Mouse (Mus musculus) forebrain, postnatal 0 days (tissue): ENCODE measurements at regions not wholly inside any gene's neighbourhood (a gene's known extent, or its start where the extent isn't known, plus 50 kb on each side); places are given as distances from the start of the nearest gene placed in this dataset.
A peak's percentile ranks its signal among the peaks of the same experiment; 100 is the strongest.
"Not testable (repeated sequence)": the region's sequence is repeated elsewhere in the genome, so short reads cannot be mapped to it uniquely, and the experiment has no call there.

Source experiments
- ATAC-seq: fragments of 200-750 bp; cut with Nextera tagmentation; 2 replicates; pipeline ENCODE4 v1.8.0; 2017; ENCODE audit warnings: mild to moderate bottlenecking, moderate library complexity
- DNase-seq: peaks from one replicate; pipeline ENCODE4 v3.0.0-alpha.2; 2015
- H3K27ac ChIP-seq: fragments of 300-500 bp; sonication (generic); 2 replicates; pipeline ENCODE4 v1.5.1; 2014; ENCODE audit warnings: low read depth, mild to moderate bottlenecking, antibody characterized with exemption, low read length, moderate library complexity, mixed read lengths
- H3K27me3 ChIP-seq: fragments of 300-500 bp; sonication (generic); 2 replicates; pipeline ENCODE4 v1.6.1; 2014; ENCODE audit warnings: mild to moderate bottlenecking, low read length, mixed read lengths; ENCODE audit not compliant: insufficient read depth
- H3K36me3 ChIP-seq: fragments of 300-500 bp; sonication (generic); 2 replicates; pipeline ENCODE4 v1.6.1; 2014; ENCODE audit warnings: mild to moderate bottlenecking, moderate library complexity; ENCODE audit not compliant: insufficient read depth
- H3K4me1 ChIP-seq: fragments of 300-500 bp; sonication (generic); 2 replicates; pipeline ENCODE4 v1.6.1; 2014; ENCODE audit warnings: antibody characterized with exemption; ENCODE audit not compliant: insufficient read depth
- H3K4me2 ChIP-seq: fragments of 300-500 bp; sonication (generic); 2 replicates; pipeline ENCODE4 v1.6.1; 2014; ENCODE audit warnings: low read depth, mild to moderate bottlenecking, moderate library complexity
- H3K4me3 ChIP-seq: fragments of 300-500 bp; sonication (generic); 2 replicates; pipeline ENCODE4 v1.5.1; 2014; ENCODE audit warnings: low read depth, low read length, mixed read lengths
- H3K9ac ChIP-seq: fragments of 300-500 bp; sonication (generic); 2 replicates; pipeline ENCODE4 v1.6.1; 2014; ENCODE audit warnings: mild to moderate bottlenecking
- H3K9me3 ChIP-seq: fragments of 300-500 bp; sonication (generic); 2 replicates; pipeline ENCODE4 v1.6.1; 2016; ENCODE audit warnings: low read length
- CTCF ChIP-seq: sonication (generic); IDR thresholded peaks from 2 replicates; pipeline ENCODE4 v1.5.1; 2016; ENCODE audit warnings: antibody characterized with exemption, control low read depth, low read depth
- WGBS: fragments of 180-500 bp; shearing (Covaris S2); extraction: QIAGEN DNeasy Blood & Tissue Kit; methylation state at CpG from one replicate; pipeline ENCODE4 v1.1.7; 2014; 5-methylcytosine and 5-hydroxymethylcytosine counted together

GRCm38 (mm10) chr5:26691121-26691520 lies 125.9 kb upstream of the Dpp6 start:
- 98% methylated on average over 1 of the region's 1 CpGs for WGBS
- ATAC-seq, result no peak
- H3K36me3 ChIP-seq, result no peaks in the 10 kb centered on the region

GRCm38 (mm10) chr5:26692013-26692412 lies 125.0 kb upstream of the Dpp6 start:
- no peaks in the 10 kb centered on the region for H3K27me3 ChIP-seq
- H3K27ac ChIP-seq, result no peak overlapping the region
- no peak for TF ChIP-seq CTCF
- H3K4me3 ChIP-seq, result no peak overlapping the region
- H3K4me1 ChIP-seq, result no peaks in the 10 kb centered on the region
- 25% methylated on average over 5 of the region's 5 CpGs for WGBS
- no peak overlapping the region for H3K4me2 ChIP-seq
- H3K9me3 ChIP-seq, result no peaks in the 10 kb centered on the region
- no peaks in the 10 kb centered on the region for H3K36me3 ChIP-seq
- DNase-seq (no peak), ATAC-seq (no peak)
- no peak overlapping the region for H3K9ac ChIP-seq

More at GRCm38 (mm10) chr5:26691121-26691520, 125.9 kb upstream of the Dpp6 start:
- Histone ChIP-seq H3K27me3 (no peaks in the 10 kb centered on the region), H3K27ac (no peak overlapping the region), H3K9me3 (no peaks in the 10 kb centered on the region), H3K9ac (no peak overlapping the region), H3K4me1 (no peaks in the 10 kb centered on the region), H3K4me3 (no peak overlapping the region), H3K4me2 (no peak overlapping the region)
- no peak for DNase-seq
- TF ChIP-seq CTCF, result no peak

DNA sequence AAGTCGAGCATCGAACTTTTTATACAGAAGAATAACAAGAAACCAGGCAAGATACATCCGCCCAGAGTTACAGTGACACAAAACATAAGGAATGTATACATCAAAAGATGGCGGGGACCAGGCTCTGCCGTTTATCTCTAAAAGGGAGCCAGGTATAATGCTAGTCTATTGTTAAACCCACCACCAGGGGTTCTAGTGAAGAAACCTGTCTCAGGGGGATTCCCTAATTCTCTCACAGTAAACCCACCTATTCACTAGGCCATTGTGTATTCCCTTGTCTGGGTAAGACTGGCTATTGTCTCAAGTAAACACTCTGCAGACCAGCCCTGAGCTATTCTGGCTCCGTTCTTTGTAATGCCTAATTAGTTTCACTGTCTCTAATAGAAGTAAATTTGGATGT lies 113.4 kb upstream of the Dpp6 start:
- H3K4me3 ChIP-seq, H3K4me2 ChIP-seq, H3K27me3 ChIP-seq, H3K9me3 ChIP-seq, H3K9ac ChIP-seq, H3K27ac ChIP-seq, H3K4me1 ChIP-seq, ATAC-seq, DNase-seq, H3K36me3 ChIP-seq: not testable (repeated sequence)
- 50% methylated on average over 6 of the region's 6 CpGs for WGBS

- Histone ChIP-seq H3K9ac (no peak overlapping the region), H3K27me3 (no peaks in the 10 kb centered on the region), H3K27ac (no peak overlapping the region), H3K4me2 (no peak overlapping the region), H3K4me3 (no peak overlapping the region), H3K9me3 (no peaks in the 10 kb centered on the region), H3K36me3 (no peaks in the 10 kb centered on the region), H3K4me1 (no peaks in the 10 kb centered on the region)
- DNase-seq, result no peak
- no peak for ATAC-seq
- 60% methylated on average over 2 of the region's 2 CpGs for WGBS
- no peak for TF ChIP-seq CTCF
These were observed 109.3 kb upstream of the Dpp6 start for GRCm38 (mm10) chr5:26707661-26708060.

- no peak for TF ChIP-seq CTCF
- Histone ChIP-seq H3K4me2 (no peak overlapping the region), H3K36me3 (no peaks in the 10 kb centered on the region), H3K9me3 (no peaks in the 10 kb centered on the region), H3K27me3 (no peaks in the 10 kb centered on the region), H3K4me1 (no peaks in the 10 kb centered on the region), H3K4me3 (no peak overlapping the region), H3K9ac (no peak overlapping the region), H3K27ac (no peak overlapping the region)
- ATAC-seq, result peak; percentile 77; the same call in 1 of the 2 replicates
- DNase-seq, result no peak
- WGBS, result 49% methylated on average over 2 of the region's 2 CpGs
These were observed 92.5 kb upstream of the Dpp6 start for GRCm38 (mm10) chr5:26724491-26724890.

DNA sequence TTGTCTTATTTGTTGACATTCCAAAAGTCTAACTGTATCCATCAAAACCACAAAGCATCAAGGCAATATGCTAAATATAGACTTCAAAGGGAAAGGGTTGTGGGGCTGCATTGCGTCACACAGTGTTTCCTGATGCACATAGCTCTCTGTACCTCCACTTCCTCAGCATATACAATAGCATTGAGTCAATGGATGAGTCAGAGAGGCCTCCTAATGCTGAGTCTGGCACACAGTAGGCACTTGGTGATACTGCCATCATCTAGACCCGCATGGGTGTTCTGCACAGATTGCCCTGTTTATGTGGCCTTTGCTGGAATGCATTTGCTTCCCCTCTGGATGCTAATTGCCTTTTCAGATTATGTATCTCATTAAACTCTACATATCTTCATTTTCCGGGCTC lies 91.0 kb upstream of the Dpp6 start:
- WGBS, result 74% methylated on average over 3 of the region's 3 CpGs

DNA sequence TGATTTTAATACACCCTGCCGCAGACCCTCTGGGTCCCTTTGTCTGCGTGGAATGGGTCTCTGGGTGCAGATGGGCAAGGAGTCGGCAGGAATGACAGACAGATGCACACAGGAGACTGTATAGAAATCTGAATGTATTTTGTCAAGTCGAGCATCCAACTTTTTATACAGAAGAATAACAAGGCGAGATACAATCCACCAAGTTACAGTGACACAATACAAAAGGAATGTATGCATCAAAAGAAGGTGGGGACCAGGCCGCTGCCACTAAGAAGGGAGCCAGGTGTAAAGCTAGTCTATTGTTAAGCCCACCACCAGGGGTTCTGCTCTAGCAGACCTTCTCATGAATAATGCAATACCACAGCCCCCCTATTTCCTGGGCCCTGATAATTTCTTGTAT lies 65.8 kb upstream of the Dpp6 start:
- not testable (repeated sequence) for H3K4me3 ChIP-seq, H3K36me3 ChIP-seq, H3K4me1 ChIP-seq, H3K4me2 ChIP-seq, H3K27me3 ChIP-seq, ATAC-seq, DNase-seq, H3K27ac ChIP-seq, H3K9me3 ChIP-seq, H3K9ac ChIP-seq
- 63% methylated on average over 6 of the region's 6 CpGs for WGBS

More for the DNA sequence above, 91.0 kb upstream of the Dpp6 start:
- no peaks in the 10 kb centered on the region for H3K36me3 ChIP-seq
- H3K4me1 ChIP-seq, result no peaks in the 10 kb centered on the region
- no peak overlapping the region for H3K9ac ChIP-seq
- H3K4me3 ChIP-seq, result no peak overlapping the region
- DNase-seq (no peak), ATAC-seq (no peak)
- no peaks in the 10 kb centered on the region for H3K27me3 ChIP-seq
- no peaks in the 10 kb centered on the region for H3K9me3 ChIP-seq
- H3K27ac ChIP-seq, result no peak overlapping the region
- no peak overlapping the region for H3K4me2 ChIP-seq
- TF ChIP-seq CTCF, result no peak

DNA sequence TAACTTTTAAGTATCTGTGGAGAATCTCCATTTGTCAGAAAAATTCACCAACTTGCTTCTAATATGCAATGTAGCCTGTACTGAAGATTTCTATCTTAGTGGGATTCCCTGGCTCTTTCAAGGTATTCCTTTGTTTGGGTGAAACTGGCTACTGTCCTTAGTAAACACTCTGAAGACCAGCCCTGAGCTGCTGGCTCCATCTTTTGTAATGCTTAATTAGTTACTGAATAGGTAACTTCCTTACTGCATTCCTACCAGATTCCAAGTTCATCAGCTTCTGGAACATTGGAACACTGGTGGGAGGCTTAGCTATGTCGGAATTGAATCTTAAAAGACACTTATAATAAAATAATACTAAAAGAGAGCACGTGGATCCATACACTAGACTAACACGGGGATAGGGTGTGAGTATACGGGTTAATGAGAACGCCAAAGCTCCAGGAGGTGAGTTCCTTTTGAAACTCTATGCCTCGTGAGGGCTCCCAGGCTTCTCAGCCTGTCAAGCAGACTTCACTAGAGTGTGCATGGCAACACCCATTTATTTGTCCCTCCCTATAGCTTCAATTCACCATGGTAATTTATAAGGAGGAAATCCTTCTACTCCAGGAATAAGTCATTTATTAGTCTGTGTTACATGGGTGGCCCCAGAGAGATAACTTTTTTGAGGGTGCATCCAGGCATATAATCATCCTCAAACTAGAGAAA lies 65.2 kb upstream of the Dpp6 start:
- H3K27me3 ChIP-seq, H3K4me1 ChIP-seq, H3K4me2 ChIP-seq, H3K9me3 ChIP-seq, H3K27ac ChIP-seq, H3K36me3 ChIP-seq, H3K4me3 ChIP-seq, ATAC-seq, DNase-seq, H3K9ac ChIP-seq: not testable (repeated sequence)
- 56% methylated on average over 6 of the region's 6 CpGs for WGBS

- not testable (repeated sequence) for DNase-seq, H3K4me1 ChIP-seq, H3K36me3 ChIP-seq, H3K9me3 ChIP-seq, H3K9ac ChIP-seq, H3K27ac ChIP-seq, H3K4me2 ChIP-seq, H3K27me3 ChIP-seq, ATAC-seq, H3K4me3 ChIP-seq
- WGBS, result 84% methylated on average over 7 of the region's 7 CpGs
These were observed 62.9 kb upstream of the Dpp6 start for GRCm38 (mm10) chr5:26754129-26754528.
